Comparison of ENCODE assay signal across 8 mouse cellular contexts in the genomic region with DNA sequence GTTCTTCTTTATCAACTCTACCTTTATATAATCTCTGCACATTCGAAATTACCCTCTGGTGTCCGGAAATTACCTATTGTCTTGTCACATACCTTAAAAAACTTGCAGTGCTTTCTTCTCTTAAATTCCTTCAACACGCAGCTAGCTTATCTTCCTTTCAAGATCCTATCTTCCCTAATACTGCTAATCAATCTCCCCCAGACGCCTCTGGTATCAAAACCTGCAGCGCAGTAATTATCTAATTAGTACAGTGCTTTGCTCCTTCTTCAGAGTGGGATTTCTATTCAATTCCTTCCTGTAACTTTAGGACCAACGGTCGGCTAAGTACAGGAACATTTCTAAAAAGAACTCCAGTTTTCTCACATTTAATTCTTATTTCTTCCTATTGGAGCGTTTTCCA. TPM values are rescaled to one million over a fixed set of nuclear protein-coding genes. Genes with fewer than 3 reads are reported as not detected.
DNase-seq lines count a peak whose midpoint lies in the region; ATAC-seq and TF ChIP-seq lines count a peak whose summit lies in the region.

No protein-coding gene starts in this region.

- 4% methylated on average over 8 of the region's 8 CpGs for WGBS in thymus, adult 2 months
- 2% methylated on average over 8 of the region's 8 CpGs for WGBS in liver, embryonic 11.5 days

- no peaks in the 10 kb centered on the region for H3K27me3 ChIP-seq in erythroblast, embryonic 14.5 days (ENCODE audit: control insufficient read depth)
- H3K27me3 ChIP-seq in thymus, adult 2 months (ENCODE audit: control insufficient read depth, insufficient read depth, low read length) = no peaks in the 10 kb centered on the region
- H3K27me3 ChIP-seq in liver, embryonic 11.5 days (replicated peaks; ENCODE audit: control insufficient read depth, insufficient read depth, low read length) = no peaks in the 10 kb centered on the region

- intact Hi-C loops in left cerebral cortex, postnatal 25 days (cut with DNase I) = loop anchor here (5.0 kb wide), 1 partner anchor 79 kb away; a partner anchor contains a TSS

- H3K4me1 ChIP-seq in erythroblast, embryonic 14.5 days (ENCODE audit: control insufficient read depth) = peaks cover 34% of the 10 kb centered on the region
- no peaks in the 10 kb centered on the region for H3K4me1 ChIP-seq in thymus, adult 2 months (replicated peaks; ENCODE audit: control insufficient read depth, insufficient read depth, low read length)
- H3K4me1 ChIP-seq in liver, embryonic 11.5 days (replicated peaks; ENCODE audit: control insufficient read depth, insufficient read depth, low read length) = peaks cover 11% of the 10 kb centered on the region; the same call in 1 of the 2 replicates

- ATAC-seq in erythroblast, adult 5-6 weeks (replicated peaks; ENCODE audit: low FRiP score, poor library complexity, severe bottlenecking) = no peak
- ATAC-seq in liver, embryonic 11.5 days (replicated peaks; ENCODE audit: low FRiP score) = no peak
- no peak for ATAC-seq in erythroid progenitor cell, adult 5-6 weeks (replicated peaks; ENCODE audit: low FRiP score, poor library complexity, severe bottlenecking)

- DNase-seq in thymus, adult 2 months = no peak
- no peak for DNase-seq in thymus, postnatal 14 days
- no peak for DNase-seq in liver, embryonic 11.5 days (ENCODE audit: low spot score)
- no peak for DNase-seq in thymus, postnatal 0 days (ENCODE audit: low spot score)
- no peak for DNase-seq in left cerebral cortex, postnatal 25 days (ENCODE audit: low spot score in 2 of 2)

- H3K9ac ChIP-seq in liver, embryonic 11.5 days (ENCODE audit: low read depth, low read length) = peak overlapping the region; percentile 96

- no peak for TF ChIP-seq POLR2A in thymus, adult 2 months (IDR thresholded peaks at IDR 0.05; ENCODE audit: control insufficient read depth, extremely low read depth, insufficient read depth, low read length, poor library complexity)

- H3K4me3 ChIP-seq in erythroblast, embryonic 14.5 days (replicated peaks) = peak overlapping the region; percentile 80
- peak overlapping the region; percentile 61; the same call in 1 of the 2 replicates for H3K4me3 ChIP-seq in thymus, adult 2 months (ENCODE audit: control insufficient read depth, insufficient read depth, low read length)
- H3K4me3 ChIP-seq in liver, embryonic 11.5 days (ENCODE audit: low read depth, low read length) = peak overlapping the region; percentile 89

- H3K27ac ChIP-seq in thymus, adult 2 months (ENCODE audit: control insufficient read depth, insufficient read depth, low read length) = no peak overlapping the region
- peak overlapping the region; percentile 98; the same call in 1 of the 2 replicates for H3K27ac ChIP-seq in liver, embryonic 11.5 days (ENCODE audit: low read depth, low read length)

- peaks cover 63% of the 10 kb centered on the region for H3K36me3 ChIP-seq in erythroblast, embryonic 14.5 days (ENCODE audit: control insufficient read depth)
- H3K36me3 ChIP-seq in thymus, adult 2 months (ENCODE audit: control insufficient read depth, insufficient read depth, low read length) = peaks cover 6% of the 10 kb centered on the region
- peaks cover 10% of the 10 kb centered on the region; the same call in 1 of the 2 replicates for H3K36me3 ChIP-seq in liver, embryonic 11.5 days (ENCODE audit: control insufficient read depth, insufficient read depth, low read length)

- peak overlapping the region; percentile 69 for H3K4me2 ChIP-seq in liver, embryonic 11.5 days

- no peaks in the 10 kb centered on the region for H3K9me3 ChIP-seq in erythroblast, embryonic 14.5 days (ENCODE audit: control insufficient read depth, low read length)
- no peaks in the 10 kb centered on the region for H3K9me3 ChIP-seq in liver, embryonic 11.5 days (ENCODE audit: control insufficient read depth, low read length)

- no peak for TF ChIP-seq CTCF in thymus, adult 2 months (IDR thresholded peaks at IDR 0.05; ENCODE audit: borderline replicate concordance, control insufficient read depth, extremely low read depth, insufficient read depth, low read length, poor library complexity)

RNA-seq across cellular contexts. Expression of a gene that starts 1.0 kb away (rescaled TPM):
- polyA plus RNA-seq in erythroblast, embryonic 14.5 days (2012) = 1.5 TPM in 2 replicates
- 22.7 and 26.3 TPM in 2 replicates for total RNA-seq in erythroblast, adult 5-6 weeks (2015; ENCODE audit: low replicate concordance)
- 29.8 and 34.2 TPM in 2 replicates for total RNA-seq in erythroblast, adult 5-6 weeks (2017; ENCODE audit: low replicate concordance)
- 27.3 and 27.9 TPM in 2 replicates for polyA plus RNA-seq in thymus, adult 2 months (2012; rRNA removed)
- polyA plus RNA-seq in liver, embryonic 11.5 days (2014; fragmentation: Nextera tagmentation; extraction: Ambion mirVana) = 55.9 and 62.8 TPM in 2 replicates
- 145 and 147 TPM in 2 replicates for total RNA-seq in erythroid progenitor cell, adult 5-6 weeks (2015; ENCODE audit: low replicate concordance)
- total RNA-seq in erythroid progenitor cell, adult 5-6 weeks (2017; ENCODE audit: low replicate concordance) = 177 and 229 TPM in 2 replicates
- 73.7 and 80.5 TPM in 2 replicates for polyA plus RNA-seq in thymus, postnatal 0 days (2015; fragmentation: Nextera tagmentation; extraction: Ambion mirVana)
- 10 to 100 TPM; 15.6 to 17.7 TPM for total RNA-seq in left cerebral cortex, postnatal 25 days (2021)

RNA-seq across cellular contexts. Expression of a gene that starts 1.6 kb away (rescaled TPM):
- polyA plus RNA-seq in erythroblast, embryonic 14.5 days (2012) = 0.30 and 0.64 TPM in 2 replicates
- total RNA-seq in erythroblast, adult 5-6 weeks (2015; ENCODE audit: low replicate concordance) = 37.3 and 38.9 TPM in 2 replicates
- total RNA-seq in erythroblast, adult 5-6 weeks (2017; ENCODE audit: low replicate concordance) = 40.7 and 50.6 TPM in 2 replicates
- polyA plus RNA-seq in thymus, adult 2 months (2012; rRNA removed) = 17.2 and 21.9 TPM in 2 replicates
- 20.5 and 21.5 TPM in 2 replicates for polyA plus RNA-seq in liver, embryonic 11.5 days (2014; fragmentation: Nextera tagmentation; extraction: Ambion mirVana)
- 92.6 and 94.4 TPM in 2 replicates for total RNA-seq in erythroid progenitor cell, adult 5-6 weeks (2015; ENCODE audit: low replicate concordance)
- 110 and 139 TPM in 2 replicates for total RNA-seq in erythroid progenitor cell, adult 5-6 weeks (2017; ENCODE audit: low replicate concordance)
- polyA plus RNA-seq in thymus, postnatal 0 days (2015; fragmentation: Nextera tagmentation; extraction: Ambion mirVana) = 24.6 and 29.6 TPM in 2 replicates
- total RNA-seq in left cerebral cortex, postnatal 25 days (2021) = 10 to 100 TPM; 16.7 to 17.5 TPM

Comparison
In these comparisons a context has a peak if more than half of its experiments do, and no peak if none do; other contexts are left out.
1. RNA of a gene that starts 1.0 kb away (polyA plus RNA-seq): 73.7 to 80.5 TPM in thymus, postnatal 0 days, 55.9 to 62.8 TPM in liver, embryonic 11.5 days and 27.3 to 27.9 TPM in thymus, adult 2 months; 1.5 TPM in erythroblast, embryonic 14.5 days; every median in the first group is over 10 times any median in the second.
2. RNA of a gene that starts 1.6 kb away (polyA plus RNA-seq): 24.6 to 29.6 TPM in thymus, postnatal 0 days, 20.5 to 21.5 TPM in liver, embryonic 11.5 days and 17.2 to 21.9 TPM in thymus, adult 2 months; 0.30 to 0.64 TPM in erythroblast, embryonic 14.5 days; every median in the first group is over 10 times any median in the second.
3. Peak in every context shown above with its lines, with median percentiles within 50 percentile points of each other: H3K4me3 ChIP-seq.